In the genomic region with DNA sequence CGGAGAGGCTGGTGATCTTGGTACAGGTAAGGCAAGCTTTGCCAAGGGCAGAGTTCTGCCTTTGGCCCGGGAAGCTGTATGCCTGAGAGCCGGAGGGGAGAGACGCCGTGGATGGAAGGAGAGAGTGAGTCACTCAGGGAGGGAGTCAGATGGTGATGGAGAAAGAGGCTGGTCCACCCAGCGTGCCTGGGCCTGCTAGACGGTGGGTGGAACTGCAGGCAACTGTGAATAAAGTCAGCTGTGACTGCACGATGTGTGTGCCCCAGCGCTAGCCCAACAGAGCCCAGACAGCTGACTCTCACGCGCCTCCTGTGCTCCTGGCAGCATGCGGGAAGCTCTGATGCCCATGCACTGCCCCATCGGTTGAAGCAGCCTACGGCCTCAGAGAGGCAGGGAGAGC, we compare ENCODE assay signal across 11 mouse cellular contexts. TPM values are rescaled to one million over a fixed set of nuclear protein-coding genes. Genes with fewer than 3 reads are reported as not detected.
DNase-seq lines count a peak whose midpoint lies in the region; ATAC-seq and TF ChIP-seq lines count a peak whose summit lies in the region.
"Had no signal": no experiment of that assay in that cellular context is flagged by ENCODE, and none has a peak within 500 bp of the region (broad histone marks: within the 10 kb centered on the region; RNA-seq: fewer than 3 reads in every experiment).

No protein-coding gene starts in this region.

- H3K27ac ChIP-seq in gastrocnemius, adult 2 months: no peak overlapping the region
- H3K27ac ChIP-seq in midbrain, embryonic 11.5 days (ENCODE audit: low read depth, low read length): no peak overlapping the region
- H3K27ac ChIP-seq: macrophage had no signal

- no peak for TF ChIP-seq CTCF in gastrocnemius, adult 2 months (IDR thresholded peaks at IDR 0.05)

- no peak overlapping the region for H3K4me2 ChIP-seq in midbrain, embryonic 11.5 days

- intact Hi-C loops in gastrocnemius, postnatal 14 days (cut with DNase I; ENCODE audit: low total_unique reads): no loop called here
- intact Hi-C loops in gastrocnemius, adult 2 months (cut with DNase I): no loop called here

- H3K27me3 ChIP-seq in midbrain, embryonic 11.5 days (ENCODE audit: control insufficient read depth, insufficient read depth, low read length): no peaks in the 10 kb centered on the region

- no peak for ATAC-seq in megakaryocyte, adult 5-6 weeks (ENCODE audit: poor library complexity, severe bottlenecking)
- ATAC-seq in midbrain, embryonic 11.5 days (ENCODE audit: low FRiP score): no peak

- no peaks in the 10 kb centered on the region for H3K4me1 ChIP-seq in midbrain, embryonic 11.5 days (ENCODE audit: control insufficient read depth, insufficient read depth, low read length)

- H3K4me3 ChIP-seq in gastrocnemius, adult 2 months: no peak overlapping the region
- no peak overlapping the region for H3K4me3 ChIP-seq in midbrain, embryonic 11.5 days (ENCODE audit: low read depth, low read length)

- no peak overlapping the region for H3K9ac ChIP-seq in midbrain, embryonic 11.5 days (ENCODE audit: low read length)

- WGBS in midbrain, embryonic 11.5 days: 94% methylated on average over 14 of the region's 14 CpGs

- peaks cover 14% of the 10 kb centered on the region for H3K36me3 ChIP-seq in midbrain, embryonic 11.5 days (ENCODE audit: control insufficient read depth, insufficient read depth, low read length)

- H3K9me3 ChIP-seq in midbrain, embryonic 11.5 days (ENCODE audit: control insufficient read depth, low read length): no peaks in the 10 kb centered on the region

- peak; percentile 33 for DNase-seq in gastrocnemius, postnatal 14 days
- DNase-seq in gastrocnemius, adult 2 months: no peak
- peak; percentile 32 for DNase-seq in MN1 (ENCODE audit: low spot score)
- peak; percentile 46 to 50 for DNase-seq in layer of hippocampus, adult 8-10 months (ENCODE audit: low spot score in 2 of 2)
- peak; percentile 80 for DNase-seq in right cerebral cortex, postnatal 25 days
- DNase-seq in midbrain, embryonic 11.5 days (ENCODE audit: low spot score, missing footprints): no peak
- no peak for DNase-seq in thymus, postnatal 4 days
- DNase-seq: kidney, adult 11 months; liver had no signal

RNA-seq across cellular contexts. Expression of gene Ptprf, which starts 45.4 kb away (rescaled TPM):
- 10 to 100 TPM in 1 of 2 experiments, 1 to 10 TPM in 1; 7.7 to 11.7 TPM for total RNA-seq in gastrocnemius, postnatal 14 days (2021)
- total RNA-seq in gastrocnemius, adult 2 months (2021): 1 to 10 TPM; 1.5 to 2.5 TPM
- 10 to 100 TPM; 78.3 to 80.3 (median 78.9) TPM for total RNA-seq in layer of hippocampus, adult 8-10 months (2022)
- total RNA-seq in megakaryocyte, adult 5-6 weeks (2015): 1.1 TPM in 2 replicates
- 0.77 and 0.89 TPM in 2 replicates for total RNA-seq in megakaryocyte, adult 5-6 weeks (2017)
- polyA plus RNA-seq in midbrain, embryonic 11.5 days (2014; fragmentation: Nextera tagmentation; extraction: Ambion mirVana): 60.1 and 63.5 TPM in 2 replicates

Comparison
In these comparisons a context has a peak if more than half of its experiments do, and no peak if none do; other contexts are left out.
1. DNase-seq: peak in gastrocnemius, postnatal 14 days (single experiment), MN1 (single experiment), layer of hippocampus, adult 8-10 months (2 of 2) and right cerebral cortex, postnatal 25 days (single experiment); none in gastrocnemius, adult 2 months (single experiment), midbrain, embryonic 11.5 days (single experiment) and thymus, postnatal 4 days (single experiment).
2. RNA of gene Ptprf, which starts 45.4 kb away (total RNA-seq): 78.3 to 80.3 TPM in layer of hippocampus, adult 8-10 months; 7.7 to 11.7 TPM in gastrocnemius, postnatal 14 days, 1.5 to 2.5 TPM in gastrocnemius, adult 2 months and 0.77 to 1.1 TPM in megakaryocyte, adult 5-6 weeks; every median in the first group is over 4 times any median in the second.